Mouse (Mus musculus): Measurements from ENCODE around the gene Egln3.

DNA sequence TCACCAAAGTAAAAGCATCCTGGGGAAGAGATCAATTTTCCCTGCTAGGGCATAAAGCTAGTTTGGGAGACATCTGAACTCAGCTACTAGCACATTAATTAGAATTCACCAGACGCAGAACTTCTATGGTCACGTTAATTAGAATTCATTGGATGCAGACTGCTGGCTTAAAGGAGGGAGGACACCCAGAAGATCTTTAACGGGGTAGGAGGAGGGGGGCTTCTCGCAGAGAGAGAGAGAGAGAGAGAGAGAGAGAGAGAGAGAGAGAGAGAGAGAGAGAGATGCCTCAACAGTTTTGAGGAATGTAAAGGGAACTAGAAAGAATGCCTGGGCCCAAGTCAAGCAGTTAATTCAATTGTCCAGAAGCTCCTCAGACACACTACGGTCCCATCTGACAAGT is 9.5 kb downstream of the Egln3 start:
- TF ChIP-seq CTCF (IDR thresholded peaks at IDR 0.05; ENCODE audit: borderline replicate concordance, extremely low read depth, insufficient read depth, insufficient read length) (no peak), POLR2A (IDR thresholded peaks at IDR 0.05; ENCODE audit: borderline replicate concordance, extremely low read depth, insufficient read depth, insufficient read length, poor library complexity, severe bottlenecking) (no peak)

Data from brain, embryonic 14.5 days (tissue).